Mouse (Mus musculus): Measurements from ENCODE around the gene Odf4.

Odf4 gene

DNA sequence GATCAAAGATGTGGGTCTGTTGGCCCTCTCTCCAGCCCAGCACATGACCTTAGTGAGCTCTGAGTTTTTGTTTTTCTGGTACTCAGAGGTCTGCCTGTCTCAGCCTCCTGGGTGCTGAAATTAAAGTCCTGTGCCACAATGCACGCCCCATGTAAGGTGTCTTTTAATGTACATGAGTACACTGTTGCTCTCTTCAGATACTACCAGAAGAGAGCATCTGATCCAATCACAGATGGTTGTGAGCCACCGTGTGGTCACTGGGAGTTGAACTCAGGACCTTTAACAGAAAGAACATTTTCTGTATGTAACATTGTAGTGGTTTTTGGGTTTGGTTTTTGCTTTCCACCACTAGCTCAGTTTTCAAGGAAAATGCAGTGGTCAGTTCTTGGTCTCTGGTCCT, 23.1 kb downstream of the Odf4 start:
- no peak for DNase-seq (ENCODE audit: extremely low spot score, low read depth, low spot score)

DNA sequence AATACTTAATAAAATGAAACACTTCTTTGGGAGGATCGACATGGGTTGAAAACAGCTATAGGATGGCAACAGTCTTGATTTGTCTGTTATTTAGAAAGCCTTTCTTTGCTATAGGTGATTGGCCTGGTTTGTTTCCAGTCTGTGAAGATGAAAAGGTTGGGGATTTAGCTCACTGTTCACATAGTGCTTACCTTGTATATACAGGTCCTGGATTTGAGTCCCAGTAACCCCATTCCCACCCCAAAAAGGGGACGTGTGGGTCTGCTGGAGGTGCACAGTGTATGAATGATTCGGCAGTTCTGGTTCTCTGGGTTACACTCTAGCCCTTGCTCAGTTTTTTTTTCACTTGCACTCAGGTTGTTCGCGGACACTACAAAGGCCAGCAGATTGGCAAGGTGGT, 24.1 kb downstream of the Odf4 start:
- no peak for DNase-seq (ENCODE audit: extremely low spot score, low read depth, low spot score)

DNA sequence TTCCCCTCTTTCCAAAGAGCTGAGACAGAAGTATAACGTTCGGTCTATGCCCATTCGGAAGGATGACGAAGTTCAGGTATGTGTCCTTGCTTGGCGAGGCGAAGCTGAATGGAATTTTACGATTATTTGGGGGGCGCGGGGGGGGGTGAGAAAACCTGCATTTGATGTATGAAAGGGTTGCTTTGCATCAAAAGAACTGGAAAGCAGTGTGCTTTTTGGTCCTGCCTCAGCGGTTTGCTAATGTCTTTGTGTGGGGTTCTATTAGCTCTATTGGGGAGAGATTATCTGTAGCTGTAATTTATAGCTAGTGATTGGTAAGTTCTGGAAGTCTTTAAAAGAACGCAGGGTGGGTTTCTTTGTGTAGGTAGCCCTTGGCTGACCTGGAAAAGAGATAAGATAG, 24.5 kb downstream of the Odf4 start:
- no peak for DNase-seq (ENCODE audit: extremely low spot score, low read depth, low spot score)

DNA sequence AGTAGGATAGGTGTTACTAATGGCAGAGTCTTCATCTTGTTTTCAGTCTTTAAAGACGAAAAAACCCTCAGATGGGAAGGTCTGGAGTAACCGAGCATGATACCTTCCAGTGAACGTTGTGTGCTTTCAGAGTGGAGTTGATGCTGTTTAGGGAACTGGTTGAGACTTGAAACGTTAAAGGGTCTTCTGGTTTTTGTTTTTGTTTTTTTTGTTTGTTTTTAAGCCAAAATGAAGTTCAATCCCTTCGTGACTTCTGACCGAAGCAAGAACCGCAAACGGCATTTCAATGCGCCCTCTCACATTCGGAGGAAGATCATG, 24.9 kb downstream of the Odf4 start:
- DNase-seq (ENCODE audit: extremely low spot score, low read depth, low spot score), result no peak

DNA sequence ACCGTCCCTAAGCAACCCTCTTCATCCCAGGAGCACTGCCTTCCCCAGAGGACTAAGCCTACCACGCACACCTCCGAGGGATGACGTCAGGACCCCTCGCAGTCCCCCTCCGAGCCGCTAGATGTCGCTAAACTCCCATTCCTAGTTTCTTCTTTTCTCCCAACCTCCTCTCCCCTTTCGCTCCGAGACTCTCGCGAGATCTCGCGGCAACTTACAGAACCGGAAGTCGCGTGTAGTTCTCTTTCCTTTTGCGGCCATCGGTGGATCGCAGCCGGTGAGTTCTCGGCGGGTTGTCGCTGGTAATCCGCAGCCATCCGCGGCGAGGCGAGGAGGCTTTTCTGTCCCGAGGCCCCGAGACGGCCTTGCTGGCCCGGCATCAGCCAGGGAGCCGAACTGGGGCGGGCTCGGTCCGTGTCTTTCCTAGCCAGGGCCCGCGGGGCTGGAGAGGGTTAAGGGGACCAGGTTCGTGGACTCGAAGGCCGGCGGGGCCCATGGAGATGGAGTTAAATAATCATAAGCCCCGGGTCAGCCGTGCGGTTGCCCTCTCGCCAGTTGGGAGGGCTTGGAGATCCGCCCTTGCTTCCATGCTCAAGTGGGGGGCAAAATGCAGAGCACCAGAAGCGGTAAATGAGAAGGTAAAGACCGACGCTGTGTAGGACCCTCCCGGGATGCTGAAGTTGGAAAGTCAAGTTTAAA, 25.4 kb downstream of the Odf4 start, which contains the start of gene Rpl26:
Rpl26 (plus strand) TSS at position 233 of the 696 bp plus-strand sequence.
- peak; percentile 100 for DNase-seq (ENCODE audit: extremely low spot score, low read depth, low spot score)

DNA sequence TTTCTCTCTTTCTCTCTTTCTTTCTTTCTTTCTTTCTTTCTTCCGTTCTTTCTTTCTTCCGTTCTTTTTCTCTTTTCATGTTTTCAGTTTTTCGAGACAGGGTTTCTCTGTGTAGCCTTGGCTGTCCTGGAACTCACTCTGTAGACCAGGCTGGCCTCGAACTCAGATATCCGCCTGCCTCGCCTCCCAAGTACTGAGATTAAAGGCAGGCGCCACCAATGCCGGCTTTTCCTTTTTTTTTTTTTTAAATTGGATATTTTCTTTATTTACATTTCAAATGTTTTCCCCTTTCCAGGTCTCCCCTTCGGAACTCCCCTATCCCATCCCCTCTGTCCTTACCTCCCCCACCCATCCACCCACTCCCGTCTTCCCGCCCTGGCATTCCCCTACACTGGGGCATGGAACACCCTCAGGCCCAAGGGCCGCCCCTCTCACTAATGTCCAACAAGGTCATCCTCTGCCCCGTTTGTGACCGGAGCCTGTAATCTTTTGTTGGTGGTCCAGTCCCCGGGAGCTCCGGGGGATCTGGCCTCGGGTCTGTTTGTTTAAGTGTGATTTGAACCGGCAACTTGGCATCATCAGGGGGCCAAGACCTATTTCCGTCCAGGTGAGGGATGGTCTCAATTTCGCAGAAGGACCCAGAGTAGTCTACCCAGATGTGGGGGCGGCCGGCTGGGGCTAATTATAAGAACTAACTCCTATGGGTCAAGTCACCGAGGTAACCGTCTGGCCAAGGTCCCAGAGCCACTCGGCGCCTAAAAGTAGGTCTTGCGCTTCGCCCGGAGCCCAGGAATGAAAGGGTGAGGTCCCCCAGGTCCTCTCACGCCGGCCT, 26.1 kb downstream of the Odf4 start:
- DNase-seq (ENCODE audit: extremely low spot score, low read depth, low spot score), result no peak

DNA sequence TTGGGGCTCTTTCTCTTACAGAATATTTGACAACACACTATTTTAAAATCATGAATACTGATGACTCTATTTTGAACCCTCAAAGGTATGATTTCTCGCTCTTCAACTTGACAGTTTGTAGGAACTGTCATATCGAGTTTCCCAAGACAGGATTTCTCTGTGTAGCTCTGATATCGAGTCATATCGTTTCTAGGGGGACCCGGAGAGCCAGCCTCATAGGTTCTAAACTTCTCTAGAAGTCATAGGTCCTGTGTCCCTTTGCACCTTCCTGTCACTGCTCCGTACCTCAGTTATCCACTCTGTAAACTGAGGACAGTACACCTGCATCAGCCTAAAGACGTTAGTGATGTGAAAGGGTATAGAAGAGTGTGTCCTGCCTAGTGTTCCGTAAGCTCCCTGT, 27.1 kb downstream of the Odf4 start:
- DNase-seq (ENCODE audit: extremely low spot score, low read depth, low spot score), result no peak

DNA sequence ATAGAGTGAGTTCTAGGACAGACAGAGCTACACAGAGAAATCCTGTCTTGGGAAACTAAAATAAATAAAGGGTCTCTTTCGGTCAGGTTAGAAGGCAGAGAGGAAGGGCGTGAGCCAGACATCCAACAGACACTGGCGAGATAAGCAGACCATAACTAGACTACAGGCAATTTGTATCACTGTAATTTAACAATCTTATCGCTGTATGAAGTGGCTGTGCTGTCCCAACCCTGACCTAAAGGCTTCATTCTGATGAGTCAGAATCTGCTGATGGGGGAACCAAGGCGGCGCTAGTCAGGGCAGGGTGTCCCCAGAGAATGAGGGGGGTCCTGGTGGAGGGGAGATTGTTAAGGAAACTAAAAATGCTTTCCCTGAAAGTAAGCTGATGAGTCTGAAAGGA, 28.1 kb downstream of the Odf4 start:
- DNase-seq (ENCODE audit: extremely low spot score, low read depth, low spot score), result no peak

DNA sequence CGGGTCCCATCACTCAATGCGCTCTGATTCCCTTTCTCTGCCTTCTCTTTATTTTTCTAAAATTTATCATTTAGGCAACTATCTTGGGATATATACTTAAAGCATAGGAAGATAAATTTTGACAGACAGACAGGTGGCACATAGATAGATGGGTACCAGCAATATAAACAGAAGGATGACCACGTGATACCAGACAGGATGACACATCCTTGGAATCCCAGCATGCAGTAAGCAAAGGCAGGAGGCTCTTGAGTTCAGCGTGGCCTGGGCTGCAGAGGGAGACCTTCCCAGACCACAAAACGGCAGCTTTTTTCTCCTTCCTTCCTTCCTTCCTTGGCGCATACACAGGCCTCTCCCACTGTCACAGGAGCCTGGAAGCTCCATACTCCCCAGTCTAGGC, 29.0 kb downstream of the Odf4 start:
- no peak for DNase-seq (ENCODE audit: extremely low spot score, low read depth, low spot score)

DNA sequence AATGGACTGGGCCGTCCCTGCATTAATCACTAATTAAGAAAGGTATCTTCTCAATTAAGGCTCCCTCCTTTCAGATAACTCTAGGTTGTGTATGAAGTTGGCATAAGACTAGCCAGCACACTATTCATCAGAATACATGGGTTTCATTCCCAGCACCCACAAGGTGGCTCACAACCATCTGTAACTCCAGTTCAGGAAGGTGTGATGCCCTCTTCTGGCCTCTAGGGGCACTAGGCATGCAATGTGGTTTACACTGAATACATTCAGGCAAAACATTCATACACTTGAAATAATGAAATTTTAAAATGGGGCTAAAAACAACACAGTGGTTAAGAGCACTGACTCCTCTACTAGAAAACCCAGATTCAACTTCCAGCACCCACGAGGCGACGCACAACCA, 29.8 kb downstream of the Odf4 start:
- DNase-seq (ENCODE audit: extremely low spot score, low read depth, low spot score), result no peak

DNA sequence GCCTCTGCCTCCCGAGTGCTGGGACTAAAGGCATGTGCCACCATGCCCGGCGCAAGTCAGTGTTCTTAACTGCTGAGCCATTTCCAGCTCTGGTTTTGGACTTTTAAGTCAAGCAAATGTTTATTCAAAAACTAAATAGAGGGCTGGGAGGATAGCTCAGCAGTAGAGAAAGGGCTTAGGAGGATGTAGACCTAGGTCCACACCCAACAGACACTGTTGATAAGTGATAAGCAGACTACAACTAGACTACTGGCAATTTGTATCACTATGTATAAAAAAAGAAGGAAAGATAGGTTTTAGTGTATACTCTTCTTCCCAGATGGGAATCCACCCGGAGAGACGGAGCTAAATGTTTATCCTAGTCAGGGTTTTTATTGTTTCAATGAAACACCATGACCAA, 30.6 kb downstream of the Odf4 start:
- DNase-seq (ENCODE audit: extremely low spot score, low read depth, low spot score), result no peak

DNA sequence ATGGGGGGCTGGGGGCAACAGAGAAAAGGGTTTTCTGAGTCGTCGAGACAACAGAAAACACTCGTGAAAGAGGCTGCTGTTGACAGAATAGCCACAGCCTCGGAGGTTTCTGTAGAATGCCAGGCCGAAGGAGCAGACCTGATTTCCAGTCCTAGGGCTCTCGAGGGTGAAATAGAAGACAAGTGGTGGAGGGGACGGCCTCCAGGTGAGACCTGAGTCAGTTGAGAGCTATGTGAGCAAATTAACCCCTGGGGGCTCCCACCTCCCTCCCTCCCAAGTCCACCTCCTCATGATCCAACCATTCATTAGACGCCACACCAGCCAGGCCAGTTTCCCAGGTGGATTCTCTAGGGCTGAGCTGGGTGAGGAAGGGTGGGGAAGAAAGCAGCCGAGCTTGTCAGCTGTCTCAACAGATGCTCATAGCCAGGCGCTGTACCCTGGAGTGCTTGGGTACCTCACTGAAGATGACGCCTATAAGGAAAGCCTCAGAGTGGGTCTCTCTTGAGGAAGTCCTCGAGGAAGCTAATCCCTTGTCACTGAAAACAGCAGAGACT, 32.9 kb downstream of the Odf4 start:
- DNase-seq (ENCODE audit: extremely low spot score, low read depth, low spot score), result no peak

DNA sequence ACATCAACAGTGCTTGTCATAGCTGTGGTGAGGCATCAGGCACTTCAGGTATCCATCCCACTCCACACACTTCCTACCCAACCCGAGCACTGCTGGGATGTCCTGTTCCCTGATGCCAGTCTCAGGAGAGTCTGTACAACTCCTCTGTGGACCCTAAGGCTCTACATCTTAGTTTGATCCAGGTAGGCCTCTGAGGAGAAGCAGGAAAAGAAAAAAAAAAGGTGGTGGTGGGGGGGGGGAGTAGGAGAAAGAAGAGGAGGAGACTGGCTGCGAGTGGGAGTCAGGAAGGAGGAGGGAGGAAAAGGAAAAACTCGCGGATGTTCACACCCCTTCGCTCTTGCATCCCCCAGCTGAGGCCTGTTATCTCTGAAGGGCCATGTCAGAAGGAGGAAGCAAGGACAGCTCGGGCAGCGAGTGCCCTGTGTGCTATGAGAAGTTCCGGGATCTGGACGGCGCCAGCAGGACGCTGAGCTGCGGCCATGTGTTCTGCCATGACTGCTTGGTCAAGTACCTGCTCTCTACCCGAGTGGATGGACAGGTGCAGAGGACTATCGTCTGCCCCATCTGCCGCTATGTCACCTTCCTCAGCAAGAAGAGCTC, 34.5 kb downstream of the Odf4 start:
- no peak for DNase-seq (ENCODE audit: extremely low spot score, low read depth, low spot score)

DNA sequence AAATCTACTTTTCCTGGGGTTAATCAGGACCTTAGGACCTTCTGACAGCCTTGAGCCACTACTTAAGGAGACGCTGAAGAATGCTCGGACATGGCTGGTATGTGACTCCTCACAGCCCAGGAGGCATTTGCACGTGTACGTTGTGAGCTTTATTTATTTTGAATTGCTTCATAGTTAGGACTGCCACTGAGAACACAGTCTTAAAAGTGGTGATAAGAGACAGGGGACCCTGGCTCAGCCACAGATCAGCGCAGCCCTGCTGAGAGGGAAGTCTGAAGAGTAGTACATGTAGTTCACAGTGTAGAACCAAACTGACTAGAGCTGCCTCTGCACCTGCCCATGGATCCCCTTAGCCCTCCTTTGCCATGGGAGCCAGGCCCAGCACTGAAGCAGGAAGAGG, 35.1 kb downstream of the Odf4 start:
- no peak for DNase-seq (ENCODE audit: extremely low spot score, low read depth, low spot score)

DNA sequence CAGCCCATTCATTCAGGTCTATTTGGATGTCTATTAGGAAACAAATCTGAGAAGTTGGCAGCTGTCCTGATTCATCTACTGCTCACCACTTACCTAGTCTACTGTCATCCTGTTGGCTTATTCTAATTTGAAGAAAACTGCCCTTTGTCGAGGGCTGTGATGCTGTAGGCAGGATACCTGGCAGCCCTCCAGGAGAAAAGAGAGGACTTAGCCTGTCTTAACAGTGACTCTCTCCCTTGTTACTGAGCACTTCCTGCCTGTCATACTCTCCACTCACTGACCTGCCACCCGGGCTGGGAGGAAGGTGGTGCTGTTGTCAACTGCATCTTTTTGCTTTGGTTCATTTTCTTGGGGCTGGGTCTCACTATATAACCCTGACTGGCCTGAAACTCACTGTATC, 36.3 kb downstream of the Odf4 start:
- no peak for DNase-seq (ENCODE audit: extremely low spot score, low read depth, low spot score)

DNA sequence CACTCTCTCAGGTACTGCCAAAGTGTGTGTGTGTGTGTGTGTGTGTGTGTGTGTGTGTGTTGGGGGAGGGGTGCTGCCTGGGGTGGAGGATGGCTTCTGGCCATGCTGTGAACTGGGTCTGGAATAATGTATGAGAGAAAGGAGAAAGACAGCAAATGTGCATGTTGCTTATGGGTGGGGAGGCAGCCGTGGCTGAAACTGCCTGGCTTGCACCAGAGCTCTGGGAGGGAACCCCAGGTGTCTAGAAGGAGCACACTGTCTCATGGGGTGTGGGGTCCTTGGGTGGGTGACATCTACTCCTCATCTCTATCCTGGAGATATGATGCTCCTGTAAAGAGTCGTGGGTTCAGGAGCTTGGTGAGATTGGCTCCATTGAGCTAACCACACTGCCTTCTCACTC, 38.2 kb downstream of the Odf4 start:
- no peak for DNase-seq (ENCODE audit: extremely low spot score, low read depth, low spot score)

DNA sequence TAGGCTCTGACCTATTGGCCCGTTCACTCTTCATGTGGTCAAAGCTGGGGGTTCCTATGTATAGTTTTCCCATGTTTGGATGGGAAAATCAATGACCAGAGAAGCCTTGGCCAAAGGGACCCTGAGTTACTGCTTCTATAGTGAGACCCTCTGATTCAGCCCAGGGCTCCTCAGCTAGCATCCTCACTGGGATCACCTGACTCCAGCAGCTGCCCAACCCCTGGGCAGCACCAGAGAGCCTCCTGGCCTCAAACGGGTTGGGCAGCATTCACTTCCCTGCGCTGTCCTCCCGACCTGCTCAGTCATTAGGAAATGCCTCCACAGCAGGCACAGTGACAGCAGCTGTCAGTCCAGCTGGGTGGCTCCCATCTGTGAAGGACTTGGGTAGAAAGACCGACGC, 38.6 kb downstream of the Odf4 start, which contains the start of gene Rnf222:
Rnf222 (plus strand) TSS at position 301 of the 400 bp plus-strand sequence.
- no peak for DNase-seq (ENCODE audit: extremely low spot score, low read depth, low spot score)

DNA sequence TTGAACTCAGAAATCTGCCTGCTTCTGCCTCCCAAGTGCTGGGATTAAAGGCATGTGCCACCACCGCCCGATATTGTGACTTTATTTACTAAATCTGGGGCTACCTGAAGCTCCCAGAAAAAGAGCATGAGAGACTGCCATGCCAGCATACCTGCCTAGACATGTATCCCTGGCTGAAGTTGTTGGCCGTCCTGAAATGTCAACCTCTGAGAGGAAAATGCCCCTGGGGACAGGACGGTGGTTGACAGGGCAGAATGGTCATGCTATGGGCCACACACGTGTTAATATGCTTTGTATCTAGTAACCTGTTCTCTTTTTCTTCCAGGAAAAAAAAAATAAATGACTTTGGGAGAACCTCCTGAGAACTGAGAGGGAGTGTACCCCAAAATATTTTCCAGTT, 40.8 kb downstream of the Odf4 start:
- DNase-seq (ENCODE audit: extremely low spot score, low read depth, low spot score), result no peak

DNA sequence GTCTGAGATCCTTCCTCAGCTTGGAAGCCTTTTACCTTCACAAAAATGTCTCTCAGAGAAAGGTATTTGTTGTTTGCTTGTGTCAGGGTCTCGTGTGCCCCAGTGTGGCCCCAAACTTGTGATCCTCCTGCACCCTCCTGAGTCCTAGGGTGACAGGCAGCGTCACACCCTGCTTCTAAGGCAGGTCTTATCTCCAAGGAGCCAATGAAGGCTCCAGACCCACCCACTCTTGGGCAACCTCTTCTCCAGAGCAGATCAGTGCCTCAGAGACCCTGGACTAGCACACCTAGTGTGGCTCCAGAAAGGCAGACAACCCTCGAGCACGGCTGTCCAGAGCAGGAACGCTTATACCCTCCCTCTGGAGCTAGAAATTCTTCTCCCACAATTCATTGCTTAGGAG, 42.5 kb downstream of the Odf4 start:
- DNase-seq (ENCODE audit: extremely low spot score, low read depth, low spot score), result no peak

DNA sequence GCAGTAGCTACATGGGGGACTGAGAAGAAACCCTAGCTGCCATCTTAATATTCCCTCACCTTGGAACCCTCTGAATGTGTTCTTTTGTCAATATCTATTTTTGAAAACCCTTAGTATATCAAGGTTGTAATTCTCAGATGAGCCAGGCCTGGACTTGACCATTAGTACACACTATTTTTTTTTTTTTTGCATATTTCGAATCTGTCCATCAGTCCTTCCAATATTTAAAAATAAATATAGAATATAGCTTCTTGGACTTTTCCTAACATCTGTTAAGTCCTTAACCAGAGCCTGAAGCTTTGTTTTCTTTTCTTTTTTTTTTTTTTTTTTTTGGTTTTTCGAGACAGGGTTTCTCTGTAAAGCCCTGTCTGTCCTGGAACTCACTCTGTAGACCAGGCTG, 43.0 kb downstream of the Odf4 start:
- no peak for DNase-seq (ENCODE audit: extremely low spot score, low read depth, low spot score)

DNA sequence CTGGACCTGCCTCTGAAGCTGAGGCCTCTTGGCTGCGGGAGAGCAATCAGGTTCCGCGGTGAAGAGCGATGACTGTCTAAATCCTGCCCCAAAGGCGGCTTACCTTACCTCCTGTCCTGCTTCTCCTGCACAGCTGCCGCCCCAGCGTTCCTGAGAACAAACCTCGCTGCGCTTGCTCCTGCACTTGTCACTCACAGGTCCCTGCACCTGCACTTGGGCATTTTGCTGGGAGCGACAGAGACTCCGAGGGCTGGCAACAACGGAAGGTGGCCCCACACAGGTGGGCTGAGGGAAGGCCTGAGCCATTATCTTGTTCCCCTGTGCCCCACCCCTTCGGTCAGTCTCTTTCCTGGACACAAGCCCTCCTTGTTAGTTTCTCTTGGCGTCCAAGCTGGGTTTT, 44.8 kb downstream of the Odf4 start:
- DNase-seq (ENCODE audit: extremely low spot score, low read depth, low spot score), result no peak

DNA sequence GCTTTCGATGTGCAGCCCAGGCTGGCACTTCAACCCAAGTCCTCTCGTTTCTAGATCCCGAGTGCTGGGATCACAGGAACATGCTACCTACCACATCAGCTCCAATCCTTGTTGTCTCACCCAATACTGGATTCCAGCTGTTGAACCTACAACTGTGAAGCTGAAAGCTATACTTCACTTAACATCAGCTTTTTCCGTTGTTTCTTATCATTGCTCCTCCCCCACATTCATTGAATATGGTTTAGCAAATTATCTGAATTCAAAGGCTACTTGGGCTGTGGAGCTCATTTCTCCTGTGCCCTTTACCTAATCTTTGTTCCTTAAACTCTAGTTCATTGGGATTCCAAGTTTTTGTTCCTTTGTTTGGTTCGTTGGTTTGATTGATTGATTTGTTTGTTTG, 48.1 kb downstream of the Odf4 start:
- no peak for DNase-seq (ENCODE audit: extremely low spot score, low read depth, low spot score)

All from hindlimb bud, embryonic 11.5 days (tissue).